8 mouse cellular contexts compared by ENCODE assay signal in the genomic region with DNA sequence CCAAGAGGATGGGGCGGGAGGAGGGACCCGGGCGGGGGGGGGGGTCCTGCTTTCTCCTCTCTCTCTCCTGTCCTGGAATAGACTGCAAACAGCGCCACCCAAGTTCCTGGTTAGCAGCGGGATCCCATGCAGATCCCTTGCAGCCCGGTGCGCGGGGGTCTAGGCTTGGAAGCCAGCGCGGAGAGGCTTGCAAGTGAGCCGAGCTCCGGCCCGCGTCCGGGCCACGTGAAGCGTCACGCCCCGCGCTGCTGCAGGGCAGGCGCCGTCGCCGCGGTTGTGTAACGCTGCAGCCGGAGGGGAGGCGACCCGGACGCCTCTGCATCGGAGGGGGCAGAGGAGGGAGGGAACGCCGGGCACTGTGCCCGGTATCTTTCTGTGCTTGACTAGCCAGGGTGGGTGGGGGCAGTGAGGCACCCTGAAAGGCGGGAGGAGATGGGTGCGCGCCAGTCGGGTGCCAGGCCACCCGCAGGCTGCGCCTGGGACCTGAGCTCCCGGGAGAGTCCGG. TPM values are rescaled to one million over a fixed set of nuclear protein-coding genes. Genes with fewer than 3 reads are reported as not detected.
DNase-seq lines count a peak whose midpoint lies in the region; ATAC-seq lines count a peak whose summit lies in the region.

No protein-coding gene starts in this region.

- peak overlapping the region; percentile 62 for H3K4me3 ChIP-seq in limb, embryonic 10.5 days
- peak overlapping the region; percentile 52 for H3K4me3 ChIP-seq in midbrain, embryonic 11.5 days (ENCODE audit: low read depth, low read length)

- H3K9me3 ChIP-seq in limb, embryonic 10.5 days (replicated peaks): no peaks in the 10 kb centered on the region
- H3K9me3 ChIP-seq in midbrain, embryonic 11.5 days (ENCODE audit: control insufficient read depth, low read length): no peaks in the 10 kb centered on the region

- peaks cover 43% of the 10 kb centered on the region for H3K27me3 ChIP-seq in limb, embryonic 10.5 days (ENCODE audit: low read depth, poor library complexity, severe bottlenecking)
- H3K27me3 ChIP-seq in midbrain, embryonic 11.5 days (ENCODE audit: control insufficient read depth, insufficient read depth, low read length): peaks cover 23% of the 10 kb centered on the region

- H3K4me2 ChIP-seq in midbrain, embryonic 11.5 days: peak overlapping the region; percentile 99

- DNase-seq in adrenal gland, adult 2 months: peak; percentile 97
- DNase-seq in embryo, embryonic 11.5 days (ENCODE audit: low read depth, low spot score): peak; percentile 62
- DNase-seq in kidney, adult 11 months: peak; percentile 99
- DNase-seq in limb, embryonic 10.5 days (ENCODE audit: low spot score): peak; percentile 88
- DNase-seq in midbrain, embryonic 11.5 days (ENCODE audit: low spot score, missing footprints): peak; percentile 97
- peak; percentile 87 for DNase-seq in right cerebral cortex, postnatal 4 days

- H3K27ac ChIP-seq in limb, embryonic 10.5 days: peak overlapping the region; percentile 84
- H3K27ac ChIP-seq in midbrain, embryonic 11.5 days (ENCODE audit: low read depth, low read length): peak overlapping the region; percentile 67; the same call in 1 of the 2 replicates

- WGBS in limb, embryonic 10.5 days: under 1% methylated on average over 41 of the region's 42 CpGs
- under 1% methylated on average over 32 of the region's 42 CpGs for WGBS in midbrain, embryonic 11.5 days

- H3K9ac ChIP-seq in midbrain, embryonic 11.5 days (ENCODE audit: low read length): peak overlapping the region; percentile 69

- ATAC-seq in granulocyte monocyte progenitor cell, adult 5-6 weeks (replicated peaks; ENCODE audit: poor library complexity, severe bottlenecking): peak; percentile 62
- ATAC-seq in midbrain, embryonic 11.5 days (ENCODE audit: low FRiP score): peak; percentile 81
- ATAC-seq in erythroid progenitor cell, adult 5-6 weeks (replicated peaks; ENCODE audit: low FRiP score, poor library complexity, severe bottlenecking): no peak

- no peaks in the 10 kb centered on the region for H3K36me3 ChIP-seq in limb, embryonic 10.5 days
- H3K36me3 ChIP-seq in midbrain, embryonic 11.5 days (ENCODE audit: control insufficient read depth, insufficient read depth, low read length): no peaks in the 10 kb centered on the region

- H3K4me1 ChIP-seq in limb, embryonic 10.5 days: peaks cover 35% of the 10 kb centered on the region
- peaks cover 8% of the 10 kb centered on the region for H3K4me1 ChIP-seq in midbrain, embryonic 11.5 days (ENCODE audit: control insufficient read depth, insufficient read depth, low read length)

RNA-seq across cellular contexts. Expression of a gene that starts 1.2 kb away (rescaled TPM):
- 10 to 100 TPM; 61.4 to 91.7 TPM for total RNA-seq in adrenal gland, adult 2 months (2021)
- 26.4 and 50.5 TPM in 2 replicates for polyA plus RNA-seq in adrenal gland, adult 2 months (2012; rRNA removed)
- 1.7 and 2.1 TPM in 2 replicates for total RNA-seq in granulocyte monocyte progenitor cell, adult 5-6 weeks (2014; fragmentation: Nextera tagmentation)
- 3.5 and 5.9 TPM in 2 replicates for total RNA-seq in granulocyte monocyte progenitor cell, adult 5-6 weeks (2017)
- 1.4 and 1.7 TPM in 2 replicates for polyA plus RNA-seq in limb, embryonic 10.5 days (2016; fragmentation: Nextera tagmentation; extraction: Ambion mirVana)
- polyA plus RNA-seq in midbrain, embryonic 11.5 days (2014; fragmentation: Nextera tagmentation; extraction: Ambion mirVana): 1.7 and 2.1 TPM in 2 replicates
- total RNA-seq in erythroid progenitor cell, adult 5-6 weeks (2015; ENCODE audit: low replicate concordance): 1.3 and 2.5 TPM in 2 replicates
- total RNA-seq in erythroid progenitor cell, adult 5-6 weeks (2017; ENCODE audit: low replicate concordance): 2.6 and 5.6 TPM in 2 replicates

Comparison
In these comparisons a context has a peak if more than half of its experiments do, and no peak if none do; other contexts are left out.
1. RNA of a gene that starts 1.2 kb away (total RNA-seq): 61.4 to 91.7 TPM in adrenal gland, adult 2 months; 1.3 to 5.6 TPM in erythroid progenitor cell, adult 5-6 weeks and 1.7 to 5.9 TPM in granulocyte monocyte progenitor cell, adult 5-6 weeks; every median in the first group is over 4 times any median in the second.
2. Peak in every context shown above with its lines, with median percentiles within 50 percentile points of each other: DNase-seq.